In the genomic region with DNA sequence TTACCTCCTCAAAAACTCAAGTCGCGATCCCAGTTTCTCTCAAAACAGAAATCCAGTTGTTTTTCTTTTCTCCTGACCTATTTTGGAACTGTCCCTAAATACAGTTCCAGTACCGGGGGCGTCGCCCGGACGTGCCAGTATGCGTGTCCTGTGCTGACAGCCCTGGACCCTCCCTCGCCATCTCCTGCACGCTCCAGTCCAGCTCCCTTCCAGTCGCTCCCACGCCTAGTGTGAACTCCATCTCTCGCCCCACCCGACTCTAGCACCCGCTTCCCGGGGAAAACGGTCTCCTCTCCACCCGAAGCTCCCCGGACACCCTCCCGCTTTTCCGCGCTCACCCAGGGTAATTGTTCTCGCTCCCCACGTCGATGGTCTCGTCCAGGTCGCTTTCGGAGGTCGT, we compare ENCODE assay signal across 8 mouse cellular contexts. TPM values are rescaled to one million over a fixed set of nuclear protein-coding genes. Genes with fewer than 3 reads are reported as not detected.
DNase-seq lines count a peak whose midpoint lies in the region; ATAC-seq and TF ChIP-seq lines count a peak whose summit lies in the region.

No protein-coding gene starts in this region.

- 1% methylated on average over 29 of the region's 29 CpGs for WGBS in heart, postnatal 0 days
- 2% methylated on average over 29 of the region's 29 CpGs for WGBS in bone marrow, adult 2 months
- WGBS in hindbrain, embryonic 15.5 days = under 1% methylated on average over 29 of the region's 29 CpGs
- under 1% methylated on average over 29 of the region's 29 CpGs for WGBS in midbrain, embryonic 10.5 days

- H3K27me3 ChIP-seq in heart, postnatal 0 days (ENCODE audit: control insufficient read depth, insufficient read depth, low read length) = no peaks in the 10 kb centered on the region
- peaks cover 40% of the 10 kb centered on the region for H3K27me3 ChIP-seq in hindbrain, embryonic 15.5 days
- H3K27me3 ChIP-seq in midbrain, embryonic 10.5 days (ENCODE audit: low read depth, poor library complexity, severe bottlenecking) = peaks cover 65% of the 10 kb centered on the region

- peaks cover 14% of the 10 kb centered on the region for H3K4me1 ChIP-seq in heart, postnatal 0 days (ENCODE audit: control insufficient read depth, insufficient read depth)
- no peaks in the 10 kb centered on the region; the same call in 1 of the 2 replicates for H3K4me1 ChIP-seq in bone marrow, adult 2 months (ENCODE audit: control insufficient read depth, insufficient read depth, low read length)
- peaks cover 24% of the 10 kb centered on the region for H3K4me1 ChIP-seq in hindbrain, embryonic 15.5 days (replicated peaks)
- H3K4me1 ChIP-seq in midbrain, embryonic 10.5 days = peaks cover 39% of the 10 kb centered on the region

- no peak for TF ChIP-seq POLR2A in bone marrow, adult 2 months (IDR thresholded peaks at IDR 0.05; ENCODE audit: borderline replicate concordance, control insufficient read depth, low read depth, low read length)

- intact Hi-C loops in heart, postnatal 36 days (cut with DNase I) = loop anchor here (5.0 kb wide), 1 partner anchor 35 kb away; no protein-coding TSS in a partner anchor

- no peaks in the 10 kb centered on the region for H3K9me3 ChIP-seq in heart, postnatal 0 days (replicated peaks; ENCODE audit: control insufficient read depth, low read length)
- H3K9me3 ChIP-seq in hindbrain, embryonic 15.5 days = no peaks in the 10 kb centered on the region
- H3K9me3 ChIP-seq in midbrain, embryonic 10.5 days (replicated peaks) = no peaks in the 10 kb centered on the region

- peak; percentile 37 for ATAC-seq in heart, postnatal 0 days (ENCODE audit: insufficient read depth, low read depth)
- ATAC-seq in hindbrain, embryonic 15.5 days (ENCODE audit: low FRiP score, low read depth) = peak; percentile 71

- peak overlapping the region; percentile 93 for H3K27ac ChIP-seq in heart, postnatal 0 days (ENCODE audit: low read depth)
- H3K27ac ChIP-seq in bone marrow, adult 2 months (ENCODE audit: control insufficient read depth, insufficient read depth, low read depth, low read length, poor library complexity) = no peak overlapping the region
- peak overlapping the region; percentile 52 for H3K27ac ChIP-seq in hindbrain, embryonic 15.5 days (replicated peaks)
- peak overlapping the region; percentile 73 for H3K27ac ChIP-seq in midbrain, embryonic 10.5 days (replicated peaks)

- TF ChIP-seq CTCF in heart, postnatal 0 days (IDR thresholded peaks at IDR 0.05; ENCODE audit: low read depth) = no peak
- no peak for TF ChIP-seq CTCF in bone marrow, adult 2 months (IDR thresholded peaks at IDR 0.05; ENCODE audit: control insufficient read depth, insufficient read depth, low read length)

- no peak for DNase-seq in heart, postnatal 0 days (ENCODE audit: low spot score)
- DNase-seq in heart, postnatal 36 days = no peak
- no peak for DNase-seq in midbrain, embryonic 10.5 days (ENCODE audit: low spot score)
- no peak for DNase-seq in adrenal gland, adult 18-20 months (ENCODE audit: low spot score in 2 of 2)
- no peak for DNase-seq in cerebellum, postnatal 10 days
- DNase-seq in gastrocnemius, postnatal 4 days (ENCODE audit: low spot score in 2 of 2) = no peak

- TF ChIP-seq EP300 in heart, postnatal 0 days (IDR thresholded peaks at IDR 0.05; ENCODE audit: low read depth) = no peak

- peak overlapping the region; percentile 60 for H3K4me3 ChIP-seq in heart, postnatal 0 days (ENCODE audit: low read depth, low read length)
- H3K4me3 ChIP-seq in bone marrow, adult 2 months (replicated peaks; ENCODE audit: control insufficient read depth, low read depth, low read length) = peak overlapping the region; percentile 48
- peak overlapping the region; percentile 70 for H3K4me3 ChIP-seq in hindbrain, embryonic 15.5 days
- H3K4me3 ChIP-seq in midbrain, embryonic 10.5 days = peak overlapping the region; percentile 70

- H3K9ac ChIP-seq in heart, postnatal 0 days (replicated peaks; ENCODE audit: low read depth, low read length) = peak overlapping the region; percentile 79
- H3K9ac ChIP-seq in hindbrain, embryonic 15.5 days = peak overlapping the region; percentile 48

- peaks cover 5% of the 10 kb centered on the region; the same call in 1 of the 2 replicates for H3K36me3 ChIP-seq in heart, postnatal 0 days (replicated peaks; ENCODE audit: control insufficient read depth, insufficient read depth, low read length)
- no peaks in the 10 kb centered on the region for H3K36me3 ChIP-seq in hindbrain, embryonic 15.5 days
- no peaks in the 10 kb centered on the region for H3K36me3 ChIP-seq in midbrain, embryonic 10.5 days

- H3K4me2 ChIP-seq in heart, postnatal 0 days (ENCODE audit: low read depth, low read length) = peak overlapping the region; percentile 65
- peak overlapping the region; percentile 78 for H3K4me2 ChIP-seq in hindbrain, embryonic 15.5 days

RNA-seq across cellular contexts. Expression of gene Hey2, which starts 0.4 kb away (rescaled TPM):
- 69.7 and 73.9 TPM in 2 replicates for total RNA-seq in heart, postnatal 0 days (2014; rRNA removed; ENCODE audit: low replicate concordance)
- polyA plus RNA-seq in heart, postnatal 0 days (2015; fragmentation: Nextera tagmentation; extraction: Ambion mirVana) = 23.7 and 25.6 TPM in 2 replicates
- total RNA-seq in heart, postnatal 36 days (2021) = 1 to 10 TPM; 6.2 to 6.7 TPM
- 0.50 and 0.77 TPM in 2 replicates for polyA plus RNA-seq in bone marrow, adult 2 months (2011; ENCODE audit: insufficient read depth, insufficient read length, low replicate concordance, missing spikeins)
- polyA plus RNA-seq in hindbrain, embryonic 15.5 days (2015; fragmentation: Nextera tagmentation; extraction: Ambion mirVana) = 5.6 and 6.6 TPM in 2 replicates
- polyA plus RNA-seq in midbrain, embryonic 10.5 days (2016; fragmentation: Nextera tagmentation; extraction: Ambion mirVana) = 3.0 and 3.8 TPM in 2 replicates
- total RNA-seq in adrenal gland, adult 18-20 months (2021) = 1 to 10 TPM; 1.1 to 2.2 TPM
- 1 to 10 TPM; 1.8 to 2.0 TPM for total RNA-seq in gastrocnemius, postnatal 4 days (2021)

RNA-seq across cellular contexts. Expression of gene Ncoa7, which starts 39.1 kb away (rescaled TPM):
- 1.3 and 9.2 TPM in 2 replicates for total RNA-seq in heart, postnatal 0 days (2014; rRNA removed; ENCODE audit: low replicate concordance)
- polyA plus RNA-seq in heart, postnatal 0 days (2015; fragmentation: Nextera tagmentation; extraction: Ambion mirVana) = 5.4 and 6.5 TPM in 2 replicates
- total RNA-seq in heart, postnatal 36 days (2021) = 1 to 10 TPM; 4.1 to 4.2 TPM
- 26.2 and 35.6 TPM in 2 replicates for polyA plus RNA-seq in bone marrow, adult 2 months (2011; ENCODE audit: insufficient read depth, insufficient read length, low replicate concordance, missing spikeins)
- 18.9 and 20.5 TPM in 2 replicates for polyA plus RNA-seq in hindbrain, embryonic 15.5 days (2015; fragmentation: Nextera tagmentation; extraction: Ambion mirVana)
- polyA plus RNA-seq in midbrain, embryonic 10.5 days (2016; fragmentation: Nextera tagmentation; extraction: Ambion mirVana) = 6.2 and 6.6 TPM in 2 replicates
- total RNA-seq in adrenal gland, adult 18-20 months (2021) = 10 to 100 TPM; 29.2 to 30.2 TPM
- 10 to 100 TPM; 11.5 to 15.0 TPM for total RNA-seq in gastrocnemius, postnatal 4 days (2021)
